Mouse (Mus musculus) kidney, adult 18-20 months (tissue): ENCODE data around the gene Gkap1.

Experiments used
- DNase-seq: peaks from one replicate; pipeline ENCODE4 v3.0.0; 2021

Gkap1 gene

DNA sequence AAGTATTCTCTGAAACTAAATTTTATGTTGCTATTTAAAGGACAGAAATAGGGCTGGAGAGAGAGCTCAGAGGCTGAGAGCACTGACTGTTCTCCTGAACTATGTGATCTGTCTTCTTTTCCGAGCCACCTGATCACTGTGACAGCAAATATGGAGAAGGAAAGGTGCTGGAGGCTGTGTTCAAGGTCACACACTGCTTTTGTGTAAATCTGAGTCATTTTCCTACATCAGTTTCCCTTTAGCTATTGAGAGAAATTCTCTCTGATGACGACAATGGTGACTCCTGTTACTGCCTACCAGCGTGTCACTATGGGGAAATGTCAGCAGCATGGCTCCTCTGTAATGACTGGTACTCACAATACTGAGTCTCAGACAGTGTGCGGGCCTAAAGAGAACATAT, 13.8 kb downstream of the Gkap1 start:
- no peak for DNase-seq

DNA sequence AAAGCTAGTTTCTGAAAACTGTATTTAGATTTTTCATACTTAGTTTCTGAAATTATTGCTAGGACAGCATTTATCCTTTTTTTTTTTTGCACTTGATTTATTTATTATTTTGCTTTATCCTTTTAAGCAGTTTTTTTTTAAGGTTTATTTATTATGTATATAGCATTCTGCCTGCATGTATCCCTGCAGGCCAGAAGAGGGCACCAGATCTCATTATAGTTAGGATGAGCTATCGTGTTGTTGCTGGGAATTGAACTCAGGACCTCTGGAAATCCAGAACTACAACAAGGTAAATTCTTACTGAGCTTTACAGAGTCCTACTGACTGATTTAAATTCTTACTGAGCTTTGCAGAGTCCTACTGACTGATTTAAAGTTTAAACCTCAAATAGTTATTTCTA, 22.2 kb downstream of the Gkap1 start:
- no peak for DNase-seq

DNA sequence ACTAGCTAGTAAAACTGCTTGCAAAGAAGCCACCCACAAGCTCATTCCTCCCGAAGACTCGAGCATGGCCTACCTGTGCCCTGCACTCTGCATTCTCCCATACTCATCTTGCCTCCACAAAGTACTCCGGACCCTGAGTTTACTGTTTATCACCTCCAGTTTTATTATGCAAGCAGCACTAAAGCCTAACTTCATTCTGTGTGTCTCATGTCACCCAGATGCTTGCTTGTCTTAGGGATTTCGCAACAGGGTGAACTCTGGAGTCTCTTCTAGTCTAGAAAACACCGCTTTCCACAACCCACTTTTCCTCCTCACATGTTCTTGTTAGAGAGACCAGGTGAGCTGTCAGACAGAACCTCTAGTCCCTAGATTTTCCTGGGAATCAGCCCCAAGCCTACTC, 26.5 kb downstream of the Gkap1 start:
- DNase-seq = no peak

DNA sequence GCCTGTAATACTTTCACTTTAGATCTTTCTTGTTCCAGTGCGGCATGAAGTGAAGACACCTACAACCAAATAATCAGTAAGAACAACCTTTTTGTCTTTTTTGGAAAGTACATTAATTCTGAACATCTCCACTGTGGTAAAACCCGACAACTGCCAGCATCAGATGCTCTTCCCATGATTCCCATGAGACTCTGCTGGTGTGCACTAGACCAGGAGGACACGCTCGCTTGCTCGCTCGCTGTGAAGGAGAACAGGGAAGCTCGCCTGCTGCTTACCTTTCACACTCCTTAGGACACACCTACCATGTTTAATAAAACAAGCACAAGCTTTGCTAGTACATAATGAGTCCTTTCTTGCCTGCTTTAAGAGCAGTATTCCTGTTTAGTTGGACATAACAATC, 39.0 kb downstream of the Gkap1 start:
- no peak for DNase-seq

DNA sequence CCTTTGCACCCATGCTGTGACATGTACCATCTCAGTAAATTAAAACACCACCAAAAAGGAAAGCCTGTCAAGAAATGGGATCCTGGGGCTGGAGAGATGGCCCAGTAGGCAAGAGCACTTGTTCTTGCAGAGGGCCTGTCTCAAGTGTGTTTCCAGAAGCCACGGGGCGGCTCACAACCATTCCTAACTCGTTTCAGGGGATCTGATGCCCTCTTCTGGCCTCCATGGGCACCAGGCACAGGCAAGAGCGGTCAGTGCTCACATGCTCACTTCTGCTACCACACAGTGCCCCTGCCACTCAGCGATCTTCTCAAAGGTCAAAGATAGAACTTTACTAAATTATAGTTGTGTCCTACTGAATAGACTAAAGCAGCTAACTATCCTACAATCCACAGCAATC, 42.9 kb downstream of the Gkap1 start:
- DNase-seq = peak; percentile 71

DNA sequence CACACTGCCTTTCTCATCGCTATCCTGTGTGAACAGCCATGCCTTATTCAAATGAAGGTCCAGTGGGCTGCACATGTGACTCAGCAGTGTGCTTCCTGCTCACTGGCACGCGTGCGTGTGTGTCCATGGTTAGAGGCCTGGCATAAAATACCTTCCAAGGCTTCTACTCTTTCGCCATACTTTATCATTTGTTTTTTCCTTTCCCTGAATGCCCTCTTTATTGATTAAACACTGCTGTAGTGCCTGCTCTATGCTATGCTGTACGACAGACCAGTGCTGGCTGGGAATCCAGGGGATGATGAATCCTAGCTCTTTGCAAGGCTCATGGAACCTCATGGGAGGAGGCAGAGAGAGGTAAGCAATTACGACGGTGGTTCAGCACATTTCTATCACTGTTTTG, 43.4 kb downstream of the Gkap1 start:
- no peak for DNase-seq

DNA sequence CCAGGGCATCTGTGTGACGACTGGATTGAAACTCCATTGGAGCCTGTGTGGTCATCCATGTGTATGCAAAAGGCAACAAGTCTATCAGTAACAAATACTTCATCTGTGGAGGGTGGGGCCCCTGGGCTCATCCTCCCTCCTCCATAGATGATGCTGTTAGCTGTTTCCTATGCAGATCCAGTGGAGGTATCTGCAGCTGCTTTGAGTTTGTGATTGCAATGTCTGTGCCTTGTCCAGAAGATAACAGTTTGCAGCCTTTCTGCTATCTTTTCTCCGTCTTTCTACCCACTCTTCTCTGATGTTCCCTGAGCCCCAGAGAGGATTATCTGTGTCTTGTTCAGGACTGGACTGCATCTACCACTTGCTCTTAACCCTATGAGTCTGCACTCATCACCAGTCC, 46.9 kb downstream of the Gkap1 start:
- DNase-seq = no peak

DNA sequence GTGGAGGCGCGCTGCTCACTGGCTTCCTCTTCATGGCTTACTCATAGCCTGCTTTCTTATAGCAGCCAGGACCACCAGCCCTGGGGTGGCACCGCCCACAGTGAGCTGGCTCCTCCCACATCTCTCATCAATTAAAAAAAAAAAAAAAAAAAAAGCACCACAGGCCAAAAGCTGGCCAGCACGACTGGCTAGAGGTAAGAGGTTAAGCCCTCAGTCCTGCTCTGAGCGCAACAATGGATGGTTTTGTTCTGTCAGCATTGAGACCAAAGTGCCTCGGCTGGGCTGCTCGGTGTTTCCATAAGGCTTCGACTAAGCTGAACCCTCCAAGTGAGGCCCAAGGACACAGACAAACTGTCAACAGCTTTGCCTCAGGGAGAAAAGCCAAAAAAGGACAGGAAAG, 49.8 kb downstream of the Gkap1 start:
- no peak for DNase-seq

DNA sequence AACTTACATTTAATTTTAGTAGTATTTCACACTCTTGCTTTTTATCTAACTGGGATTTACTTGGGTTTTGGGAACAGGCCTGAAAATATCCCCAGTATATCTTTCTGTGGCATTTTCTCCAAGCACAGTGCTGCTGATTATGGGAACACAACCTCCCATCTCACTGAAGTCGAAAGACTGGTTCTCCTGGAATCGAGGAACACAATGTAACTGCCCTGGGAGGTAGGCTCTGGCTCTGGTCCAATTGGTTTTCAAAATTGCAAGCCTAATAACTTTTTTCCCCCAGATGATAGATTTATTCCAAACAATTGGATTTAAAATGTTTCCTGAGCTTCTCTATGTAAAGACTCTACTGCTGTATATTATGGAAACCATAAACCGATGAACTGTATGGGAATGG, 55.3 kb downstream of the Gkap1 start:
- DNase-seq = peak; percentile 26

DNA sequence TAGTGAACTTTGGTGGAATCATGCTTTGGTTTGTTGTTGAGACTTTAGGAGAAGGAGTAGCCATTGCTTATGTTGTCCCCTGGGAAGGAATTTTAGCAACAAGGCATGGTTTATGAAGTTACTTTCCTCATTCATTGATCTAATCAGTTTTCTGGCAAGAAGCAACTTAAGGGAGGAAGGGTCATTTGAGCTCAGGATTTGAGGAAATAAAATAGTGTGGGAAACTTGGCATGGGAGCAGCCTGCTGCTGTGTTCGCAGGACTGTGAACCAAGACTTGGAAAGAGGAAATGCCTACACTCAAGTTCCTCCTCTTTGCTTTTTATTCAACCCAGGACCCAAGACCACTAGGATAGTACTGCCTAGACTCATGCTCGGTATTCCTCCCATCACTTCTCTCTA, 58.0 kb downstream of the Gkap1 start:
- no peak for DNase-seq

DNA sequence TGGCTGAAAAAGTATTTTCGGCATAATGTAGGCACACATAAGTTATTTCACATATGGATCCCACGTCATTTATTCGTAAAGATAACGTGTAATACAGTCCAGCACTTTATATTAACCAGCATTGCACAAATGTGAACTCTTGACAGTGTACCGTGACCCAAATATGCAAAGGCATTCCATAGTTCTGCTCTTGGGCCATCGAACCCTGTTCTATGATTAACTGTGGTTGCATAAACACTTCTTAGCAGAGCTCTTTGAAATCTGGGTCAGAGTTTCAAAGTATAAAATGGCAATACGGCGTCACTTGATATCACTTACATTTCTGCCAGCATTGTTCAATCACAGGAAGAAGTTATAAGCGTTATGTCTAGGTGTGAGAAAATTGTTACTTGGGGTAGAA, 59.1 kb downstream of the Gkap1 start:
- no peak for DNase-seq

DNA sequence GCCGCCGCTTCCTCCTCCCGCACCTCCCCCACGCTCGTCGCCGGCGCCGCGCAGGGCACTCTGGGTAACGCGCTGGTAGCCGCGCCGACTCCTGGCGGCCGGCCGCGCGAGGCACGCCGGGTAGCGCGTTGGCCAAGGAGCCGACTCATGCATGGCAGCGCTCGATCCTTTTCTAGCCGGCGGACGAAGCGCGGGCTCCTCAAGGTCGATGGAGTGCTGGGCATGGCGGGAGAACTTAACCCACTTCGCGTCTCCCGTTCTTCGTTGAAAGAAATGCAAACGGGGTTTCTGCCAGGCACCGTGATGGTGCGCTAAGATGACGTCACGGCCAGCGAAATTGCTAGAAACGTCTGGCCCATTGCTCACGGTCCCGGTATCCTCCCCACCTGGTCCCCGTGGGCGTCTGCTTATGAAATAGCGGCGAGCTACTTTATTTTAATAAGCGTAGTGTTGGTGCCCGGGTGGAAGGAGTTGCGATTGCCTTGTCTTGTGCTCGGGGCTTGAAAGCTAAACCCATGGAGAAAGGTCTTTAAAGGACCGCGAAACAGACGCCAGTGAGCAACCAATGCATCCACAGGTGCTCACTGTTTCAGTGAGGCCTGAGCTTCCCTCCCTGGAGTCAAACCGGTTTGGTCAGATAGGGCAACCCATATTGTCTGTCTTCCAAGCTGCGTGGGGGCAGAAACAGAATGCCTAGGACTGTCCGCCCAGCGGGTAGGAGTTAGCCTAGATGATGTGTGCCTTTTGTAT, 59.7 kb downstream of the Gkap1 start, which contains the start of gene Ubqln1:
Gene Ubqln1, minus strand, starts transcription at position 62 of the 750 bp plus-strand sequence.
- peak; percentile 94 for DNase-seq

DNA sequence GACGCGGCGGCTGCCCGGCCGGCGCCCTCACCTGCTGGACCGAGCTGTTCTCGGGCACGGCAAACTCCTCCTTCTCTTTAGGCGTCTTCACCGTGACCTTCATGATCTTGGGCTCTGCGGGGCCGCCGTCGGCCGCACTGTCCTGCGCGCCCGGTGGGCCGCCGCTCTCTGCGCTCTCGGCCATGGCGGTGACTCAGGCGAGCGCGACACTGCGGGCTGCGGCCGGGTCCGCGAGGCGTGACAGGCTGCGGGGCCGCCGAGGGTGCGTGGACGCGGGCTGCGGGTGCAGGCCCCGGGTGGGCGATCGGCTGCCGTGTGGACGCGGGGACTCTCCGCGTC, 60.3 kb downstream of the Gkap1 start:
- DNase-seq = no peak

DNA sequence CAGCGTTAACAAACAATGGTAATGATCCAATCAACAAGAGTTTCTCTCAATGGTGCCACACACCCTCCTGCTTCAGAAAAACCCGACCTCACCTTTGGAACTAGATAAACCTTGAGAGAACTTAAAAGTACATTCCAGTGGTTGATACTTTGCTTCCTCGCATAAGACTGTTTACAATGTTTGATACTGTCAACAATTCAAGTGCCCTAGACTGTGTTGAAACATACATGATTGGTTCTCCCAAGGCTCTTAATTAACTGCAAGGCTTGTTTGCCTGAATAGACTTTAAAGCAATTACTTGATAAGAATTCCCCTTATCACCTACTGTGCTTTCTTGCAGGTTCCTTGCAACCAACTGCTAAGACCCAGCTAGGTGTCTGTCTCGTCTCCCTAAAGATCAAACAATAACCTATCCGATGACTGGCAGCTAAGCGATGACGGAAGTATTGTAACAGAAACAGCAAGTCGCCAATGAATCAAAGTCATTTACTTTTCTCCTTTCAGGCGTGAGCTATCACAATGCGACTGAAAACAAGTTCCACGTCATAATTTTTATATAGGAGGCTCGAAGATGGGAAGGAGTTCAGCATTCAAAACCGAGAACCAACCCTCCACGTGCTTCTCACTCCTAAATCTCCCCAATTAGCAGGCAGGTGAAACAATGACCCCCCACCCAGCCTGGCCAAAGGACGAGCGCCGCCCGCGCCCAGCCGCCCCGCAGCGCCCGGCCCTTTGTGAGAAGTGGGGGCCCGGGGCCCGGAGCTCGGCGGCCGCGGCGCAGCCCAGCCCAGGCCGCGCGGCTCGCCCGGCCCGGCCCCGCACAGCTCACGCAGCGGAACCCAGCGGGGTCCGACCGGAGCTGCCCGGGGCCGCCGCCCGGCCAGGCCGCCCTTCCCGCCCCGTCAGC, 60.9 kb downstream of the Gkap1 start:
- no peak for DNase-seq

DNA sequence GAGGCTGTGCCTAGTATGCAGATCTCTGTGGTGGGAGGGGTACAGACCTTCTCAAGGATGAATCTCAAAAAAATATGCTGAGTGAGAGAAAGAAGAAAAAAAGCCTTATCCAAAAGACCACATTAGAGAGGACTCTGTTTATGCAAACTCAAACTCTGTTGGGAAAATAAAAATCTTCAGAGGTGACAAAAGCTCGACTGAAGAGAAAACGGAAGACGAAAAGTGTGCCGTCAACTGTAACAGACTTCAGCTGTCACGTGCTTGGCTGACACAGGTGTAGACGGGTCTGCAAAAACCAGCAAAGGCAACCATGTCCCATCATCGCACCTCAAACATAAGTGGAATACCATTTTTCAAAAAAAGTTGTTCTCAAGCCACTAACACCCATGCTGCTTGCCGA, 61.7 kb downstream of the Gkap1 start:
- no peak for DNase-seq

DNA sequence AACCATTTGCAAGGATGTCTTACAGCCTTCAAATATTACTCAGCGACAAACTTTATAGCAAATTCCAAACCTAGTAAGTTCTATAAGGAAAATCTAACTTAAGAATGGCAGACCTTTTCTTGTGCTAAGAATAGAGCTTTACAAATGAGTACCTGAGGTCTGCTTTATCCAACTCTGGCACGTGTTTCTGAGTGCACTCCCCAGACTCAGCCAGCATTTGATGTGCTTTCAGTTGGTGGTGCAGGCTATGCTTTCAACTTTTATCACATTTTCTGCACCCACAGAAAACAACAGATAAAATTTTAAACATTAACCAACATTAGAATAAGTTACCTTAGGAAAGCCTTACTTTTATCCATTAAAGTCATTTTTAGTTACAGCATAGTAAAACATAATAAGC, 63.0 kb downstream of the Gkap1 start:
- no peak for DNase-seq

DNA sequence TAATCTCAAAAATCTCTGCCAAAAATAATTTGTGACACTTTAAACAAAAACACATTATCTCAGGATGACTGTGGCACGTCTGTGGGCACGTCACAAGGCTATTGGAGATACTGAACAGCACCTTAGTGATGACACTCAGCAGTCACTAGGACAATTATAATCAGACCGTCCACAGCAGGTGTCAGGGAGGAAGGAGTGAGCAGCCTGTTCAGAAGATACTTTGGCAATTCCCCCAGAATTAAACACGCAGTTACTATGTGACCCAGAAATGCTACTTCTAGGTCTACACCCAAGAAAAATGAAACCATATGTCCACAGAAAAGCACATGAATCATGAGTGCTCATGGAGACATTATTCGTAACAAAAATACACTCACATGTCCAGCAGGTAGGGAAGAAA, 65.1 kb downstream of the Gkap1 start:
- no peak for DNase-seq

DNA sequence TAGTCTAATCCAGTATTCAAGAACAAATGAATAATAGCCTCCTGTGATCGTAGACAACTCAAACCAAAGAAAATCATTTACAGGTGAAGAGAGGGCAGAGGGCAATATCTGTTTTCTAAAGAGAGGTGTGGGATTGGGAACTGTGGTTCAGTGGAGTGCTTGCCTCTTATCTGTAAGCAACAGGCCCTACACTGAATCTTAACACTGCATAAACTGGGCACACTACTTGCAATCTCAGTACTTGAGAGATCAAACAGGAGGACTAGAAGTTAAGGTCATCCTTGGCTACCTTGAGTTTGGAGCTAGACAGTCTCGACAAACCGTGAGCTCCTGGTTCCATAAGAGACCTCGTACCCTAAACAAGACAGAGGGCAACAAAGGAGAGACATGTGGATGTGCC, 69.4 kb downstream of the Gkap1 start:
- no peak for DNase-seq

DNA sequence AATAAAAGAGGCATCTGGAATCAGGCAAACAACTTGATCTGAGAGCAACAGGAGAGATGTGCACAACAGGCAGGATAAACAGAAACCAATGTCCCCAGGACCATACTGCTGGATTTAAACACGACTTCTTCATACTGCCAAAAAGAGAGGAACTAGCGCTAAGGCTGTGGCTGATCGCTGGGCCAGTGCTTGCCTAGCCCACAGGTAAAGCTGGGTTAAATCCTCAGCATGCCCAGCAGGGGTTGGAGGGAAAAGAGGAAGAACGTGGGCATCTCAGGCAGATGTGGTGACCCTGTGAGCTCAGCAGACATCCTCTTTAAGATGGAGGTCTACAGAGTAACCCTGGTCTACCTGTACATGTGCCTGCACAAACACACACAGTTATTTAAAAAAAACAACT, 70.5 kb downstream of the Gkap1 start:
- no peak for DNase-seq

DNA sequence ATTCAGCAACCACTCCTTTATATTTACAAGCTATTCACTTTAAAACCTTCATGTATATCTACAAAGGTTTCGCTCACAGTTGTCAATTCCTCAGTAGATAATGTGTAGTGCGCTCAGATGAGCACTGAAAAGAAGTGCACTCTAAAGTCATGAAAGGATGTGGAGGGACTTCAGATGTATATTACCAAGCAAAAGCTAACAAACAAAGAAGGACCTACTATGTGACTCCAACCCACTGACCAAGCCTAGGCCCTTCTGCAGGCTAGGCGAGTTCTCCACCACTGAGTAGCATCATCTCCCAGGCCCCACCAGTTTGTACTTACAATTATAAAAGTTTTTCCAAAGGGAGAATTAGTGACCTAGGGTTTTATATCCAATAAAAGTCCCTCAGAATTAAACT, 71.3 kb downstream of the Gkap1 start:
- no peak for DNase-seq

DNA sequence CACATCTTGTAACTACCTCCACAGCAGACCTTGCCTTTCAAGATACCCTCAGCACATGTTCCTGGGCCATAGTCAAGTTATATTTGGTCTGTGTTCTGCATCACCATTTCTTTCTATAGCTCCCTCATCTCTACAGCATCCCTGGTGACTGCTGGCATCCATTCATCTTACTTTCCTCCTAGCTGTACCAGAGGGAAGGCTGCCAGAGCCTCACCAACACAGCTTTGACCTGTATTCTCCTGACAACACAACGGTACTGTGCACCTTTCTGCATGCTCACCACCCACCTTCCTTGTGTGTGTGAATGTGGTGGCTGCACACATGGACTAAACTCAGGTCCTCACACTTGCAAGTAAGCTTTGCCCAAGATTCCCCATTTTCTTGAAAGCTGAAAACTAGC, 72.6 kb downstream of the Gkap1 start:
- no peak for DNase-seq

DNA sequence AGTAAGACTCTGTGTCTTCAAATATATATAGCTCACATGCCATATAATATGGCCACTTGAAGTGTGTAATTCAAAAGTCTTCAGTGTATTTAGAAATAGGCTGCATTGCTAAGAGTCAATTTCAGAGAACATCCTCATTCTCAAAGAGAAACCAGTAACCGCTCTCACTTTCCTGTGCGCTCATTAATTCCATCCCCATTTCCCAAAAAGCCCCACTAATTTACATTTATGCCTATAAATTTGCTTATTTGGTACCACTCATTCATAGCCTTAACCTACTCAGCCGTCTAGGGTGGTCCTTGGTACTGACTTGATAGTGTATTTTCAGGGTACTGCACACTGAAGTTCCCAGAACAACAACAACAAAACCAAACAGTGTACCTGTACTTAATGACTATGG, 73.6 kb downstream of the Gkap1 start:
- DNase-seq = no peak

DNA sequence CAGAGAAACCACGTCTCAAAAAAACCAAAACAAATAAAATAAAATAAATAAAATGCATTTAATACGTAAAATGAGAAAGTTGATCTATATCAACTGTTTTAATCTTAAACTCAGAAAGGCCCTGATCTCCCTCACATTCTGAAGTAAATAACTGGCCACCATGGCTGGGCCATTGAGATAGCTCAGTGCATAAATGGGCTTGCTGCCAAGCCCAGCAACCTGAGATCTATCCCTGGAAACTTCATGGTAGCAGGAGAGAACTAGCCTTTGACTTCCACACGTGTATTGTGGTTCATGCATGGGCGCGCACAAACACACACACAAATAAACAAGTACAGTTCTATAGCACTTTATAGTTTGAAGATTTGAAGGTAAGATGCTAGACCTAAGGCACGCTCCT, 74.2 kb downstream of the Gkap1 start:
- no peak for DNase-seq

DNA sequence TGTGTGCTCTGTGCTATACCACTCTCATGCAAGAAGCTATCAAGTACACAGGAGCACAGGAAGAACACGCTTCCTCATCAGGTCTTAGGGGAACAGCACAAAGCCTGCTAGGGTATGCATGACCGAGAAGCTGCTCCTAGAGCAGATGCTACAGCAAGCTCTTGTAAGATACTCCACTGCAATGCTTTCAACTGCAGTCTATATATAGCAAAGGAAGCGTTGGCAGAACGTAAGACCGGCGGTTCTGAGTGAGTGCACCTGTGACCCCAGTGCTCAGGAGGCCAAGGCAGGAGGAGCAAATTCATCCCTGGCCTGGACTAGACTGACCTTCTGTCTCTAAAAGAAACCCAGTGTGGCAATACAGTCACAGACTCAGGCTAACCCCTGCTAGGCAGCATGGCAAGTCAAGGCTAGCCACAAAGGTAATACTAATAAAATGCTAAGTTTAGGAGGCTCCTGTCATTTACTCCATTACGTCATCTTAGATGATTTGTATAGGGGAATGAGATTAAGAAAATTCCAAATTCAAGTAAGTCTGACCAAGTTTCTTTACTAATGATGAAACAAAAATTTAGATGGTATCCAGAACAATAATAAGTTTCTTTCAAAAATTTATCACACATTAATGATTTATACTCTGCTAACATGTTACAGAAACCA, 77.4 kb downstream of the Gkap1 start:
- DNase-seq = no peak
